Mouse (Mus musculus): Measurements from ENCODE around the gene Dcx. TPM values are rescaled to one million over a fixed set of nuclear protein-coding genes. Genes with fewer than 3 reads are reported as not detected.

Dcx gene
- not detected for polyA plus RNA-seq (2017; shearing (Covaris generic))

GRCm38 (mm10) chrX:143932958-143933357 is at the start of gene Dcx:
Gene Dcx, minus strand, starts transcription at chrX:143933311.

DNA sequence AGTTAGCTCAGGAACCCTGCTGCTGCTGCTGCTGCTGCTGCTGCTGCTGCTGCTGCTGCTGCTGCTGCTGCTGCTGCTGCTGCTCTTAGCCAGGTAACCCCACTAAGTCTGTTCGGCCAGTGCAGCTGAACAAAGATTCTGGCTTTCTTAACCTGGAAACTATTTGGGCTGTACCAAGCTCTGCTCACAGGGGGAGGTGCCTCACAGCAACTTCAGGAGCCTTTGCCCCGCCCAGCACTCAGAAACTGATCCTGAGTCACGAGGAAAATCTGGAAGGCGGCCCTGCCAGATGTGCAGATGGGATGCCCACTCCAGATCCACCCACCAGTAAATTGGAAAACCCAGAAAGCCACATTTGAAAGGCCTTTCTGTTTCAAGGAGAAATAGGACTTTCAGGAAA is 105.9 kb downstream of the Dcx start, which contains the start of gene Capn6:
Gene Capn6, minus strand, starts transcription at position 203 of the 400 bp plus-strand sequence.

Other genes with a start within 250 kb of the Dcx start
- not detected for gene Capn6, start 105.9 kb downstream of the Dcx start, polyA plus RNA-seq (2017; shearing (Covaris generic))
- not detected for gene A730046J19Rik, start 220.4 kb upstream of the Dcx start, polyA plus RNA-seq (2017; shearing (Covaris generic))